Mouse (Mus musculus) ES-Bruce4 (cell line): ENCODE data around the gene Rptn. TPM values are rescaled to one million over a fixed set of nuclear protein-coding genes. Genes with fewer than 3 reads are reported as not detected.
A peak's percentile ranks its signal among the peaks of the same experiment; 100 is the strongest.

Experiments
- H3K27ac ChIP-seq: 2 replicates; pipeline ENCODE4 v1.5.1; 2012; ENCODE audit warnings: low read length, inconsistent platforms; ENCODE audit not compliant: insufficient read depth
- H3K27me3 ChIP-seq: 2 replicates; pipeline ENCODE4 v1.6.1; 2012; ENCODE audit warnings: mild to moderate bottlenecking, low read length, inconsistent platforms; ENCODE audit not compliant: control insufficient read depth, poor library complexity, insufficient read depth, severe bottlenecking
- H3K36me3 ChIP-seq: 2 replicates; pipeline ENCODE4 v1.6.1; 2012; ENCODE audit warnings: inconsistent platforms, mild to moderate bottlenecking, low read length, moderate library complexity; ENCODE audit not compliant: control insufficient read depth, poor library complexity, insufficient read depth, severe bottlenecking
- H3K4me1 ChIP-seq: one replicate; pipeline ENCODE4 v1.8.1; 2011; ENCODE audit warnings: low read length; ENCODE audit not compliant: control insufficient read depth, insufficient read depth
- H3K4me3 ChIP-seq: 2 replicates; pipeline ENCODE4 v1.5.1; 2011; ENCODE audit warnings: low read depth, mild to moderate bottlenecking, low read length
- H3K9ac ChIP-seq: 2 replicates; pipeline ENCODE4 v1.6.1; 2012; ENCODE audit warnings: low read depth, mild to moderate bottlenecking, inconsistent platforms; ENCODE audit not compliant: poor library complexity, severe bottlenecking
- H3K9me3 ChIP-seq: replicated peaks from 2 replicates; pipeline ENCODE4 v1.6.1; 2012; ENCODE audit warnings: mild to moderate bottlenecking, low read length, inconsistent platforms; ENCODE audit not compliant: control insufficient read depth, poor library complexity, insufficient read depth, severe bottlenecking
- CTCF ChIP-seq: IDR thresholded peaks from one replicate; pipeline ENCODE4 v1.8.1; 2011; ENCODE audit warnings: low read depth, low read length
- EP300 ChIP-seq: IDR thresholded peaks from 2 replicates; pipeline ENCODE4 v1.6.1; 2011; ENCODE audit warnings: low read depth, low read length; ENCODE audit not compliant: insufficient read depth
- POLR2A ChIP-seq: IDR thresholded peaks from one replicate; pipeline ENCODE4 v1.8.1; 2011; ENCODE audit warnings: low read length; ENCODE audit not compliant: insufficient read depth
- polyA plus RNA-seq: library from polyadenylated mRNA; stranded (reverse); fragments of >200 nt; gene quantifications from 2 replicates; pipeline ENCODE4 v1.2.4, GENCODE M21; 2011; ENCODE audit warnings: low read depth; ENCODE audit not compliant: missing spikeins, insufficient read depth, insufficient read length

Gene Rptn
- polyA plus RNA-seq, 1 experiment = not detected

DNA sequence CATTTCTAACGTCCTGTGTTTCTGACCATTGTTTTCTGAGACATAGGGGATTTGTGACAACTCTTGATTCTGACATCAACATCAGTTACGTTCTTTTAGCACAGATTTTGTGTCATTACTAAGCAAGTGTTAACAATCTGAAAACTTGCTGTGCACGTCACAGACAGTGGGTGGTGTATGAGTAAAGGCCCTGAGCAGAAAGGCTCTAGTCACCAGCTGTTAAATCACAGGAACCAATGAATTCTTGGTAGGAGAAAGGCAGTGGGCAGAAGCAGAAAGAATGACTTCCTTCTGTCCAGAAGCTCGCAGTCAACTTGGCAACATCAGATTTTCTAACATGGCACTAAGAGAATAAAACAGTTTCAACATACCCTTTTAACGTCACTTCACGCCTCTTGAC lies 20.1 kb upstream of the Rptn start:
- Histone ChIP-seq H3K9ac (no peak overlapping the region), H3K27me3 (no peaks in the 10 kb centered on the region), H3K4me1 (peaks cover 3% of the 10 kb centered on the region), H3K36me3 (no peaks in the 10 kb centered on the region), H3K4me3 (no peak overlapping the region), H3K9me3 (no peaks in the 10 kb centered on the region), H3K27ac (no peak overlapping the region)
- TF ChIP-seq EP300 (no peak), CTCF (no peak), POLR2A (no peak)

DNA sequence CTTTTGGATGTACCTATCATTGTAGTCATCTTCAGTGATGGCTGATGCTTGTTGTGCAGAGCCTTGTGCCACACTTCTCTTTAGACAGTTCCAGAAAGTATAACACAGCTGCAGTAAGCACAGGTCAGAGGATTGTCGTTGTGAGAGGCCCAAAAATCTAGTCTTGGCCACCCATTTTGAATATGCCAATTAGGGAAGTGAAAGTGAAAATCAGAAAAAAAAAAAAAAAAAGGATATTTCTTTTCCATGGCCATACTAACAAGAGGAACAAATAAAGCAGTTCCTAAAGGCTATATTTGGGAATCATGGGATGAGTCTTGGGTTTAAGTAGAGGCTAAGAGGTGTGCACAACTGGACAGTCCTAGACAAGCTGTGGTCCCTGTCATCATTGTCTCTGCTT lies 18.3 kb upstream of the Rptn start:
- Histone ChIP-seq H3K9me3 (no peaks in the 10 kb centered on the region), H3K27me3 (no peaks in the 10 kb centered on the region), H3K9ac (no peak overlapping the region), H3K4me1 (peaks cover 3% of the 10 kb centered on the region), H3K27ac (no peak overlapping the region), H3K4me3 (no peak overlapping the region), H3K36me3 (no peaks in the 10 kb centered on the region)
- TF ChIP-seq POLR2A (no peak), EP300 (no peak), CTCF (no peak)

GRCm38 (mm10) chr3:93375601-93376000 lies 17.9 kb upstream of the Rptn start:
- no peaks in the 10 kb centered on the region for H3K9me3 ChIP-seq
- peaks cover 3% of the 10 kb centered on the region for H3K4me1 ChIP-seq
- no peak overlapping the region for H3K9ac ChIP-seq
- H3K4me3 ChIP-seq = no peak overlapping the region
- no peaks in the 10 kb centered on the region for H3K36me3 ChIP-seq
- TF ChIP-seq EP300 (no peak), POLR2A (no peak), CTCF (no peak)
- no peak overlapping the region for H3K27ac ChIP-seq
- no peaks in the 10 kb centered on the region for H3K27me3 ChIP-seq

GRCm38 (mm10) chr3:93378146-93378545 lies 15.4 kb upstream of the Rptn start:
- Histone ChIP-seq H3K27ac (peak overlapping the region; percentile 26; the same call in 1 of the 2 replicates), H3K9ac (no peak overlapping the region), H3K9me3 (no peaks in the 10 kb centered on the region), H3K27me3 (no peaks in the 10 kb centered on the region), H3K4me3 (no peak overlapping the region), H3K4me1 (peaks cover 3% of the 10 kb centered on the region), H3K36me3 (no peaks in the 10 kb centered on the region)
- TF ChIP-seq POLR2A (no peak), CTCF (no peak), EP300 (no peak)

- TF ChIP-seq POLR2A (no peak), CTCF (no peak), EP300 (no peak)
- H3K27ac ChIP-seq = no peak overlapping the region
- no peaks in the 10 kb centered on the region for H3K27me3 ChIP-seq
- no peaks in the 10 kb centered on the region for H3K4me1 ChIP-seq
- no peaks in the 10 kb centered on the region for H3K9me3 ChIP-seq
- no peak overlapping the region for H3K9ac ChIP-seq
- no peak overlapping the region for H3K4me3 ChIP-seq
- peaks cover 3% of the 10 kb centered on the region; the same call in 1 of the 2 replicates for H3K36me3 ChIP-seq
Observed at GRCm38 (mm10) chr3:93403936-93404335, 10.4 kb downstream of the Rptn start.

GRCm38 (mm10) chr3:93406992-93407391 lies 13.5 kb downstream of the Rptn start:
- Histone ChIP-seq H3K27me3 (no peaks in the 10 kb centered on the region), H3K9me3 (no peaks in the 10 kb centered on the region), H3K36me3 (peaks cover 5% of the 10 kb centered on the region; the same call in 1 of the 2 replicates), H3K27ac (no peak overlapping the region), H3K4me1 (no peaks in the 10 kb centered on the region), H3K9ac (no peak overlapping the region), H3K4me3 (no peak overlapping the region)
- no peak for TF ChIP-seq POLR2A
- peak; percentile 67 for TF ChIP-seq CTCF
- TF ChIP-seq EP300 = no peak
